In the genomic region with DNA sequence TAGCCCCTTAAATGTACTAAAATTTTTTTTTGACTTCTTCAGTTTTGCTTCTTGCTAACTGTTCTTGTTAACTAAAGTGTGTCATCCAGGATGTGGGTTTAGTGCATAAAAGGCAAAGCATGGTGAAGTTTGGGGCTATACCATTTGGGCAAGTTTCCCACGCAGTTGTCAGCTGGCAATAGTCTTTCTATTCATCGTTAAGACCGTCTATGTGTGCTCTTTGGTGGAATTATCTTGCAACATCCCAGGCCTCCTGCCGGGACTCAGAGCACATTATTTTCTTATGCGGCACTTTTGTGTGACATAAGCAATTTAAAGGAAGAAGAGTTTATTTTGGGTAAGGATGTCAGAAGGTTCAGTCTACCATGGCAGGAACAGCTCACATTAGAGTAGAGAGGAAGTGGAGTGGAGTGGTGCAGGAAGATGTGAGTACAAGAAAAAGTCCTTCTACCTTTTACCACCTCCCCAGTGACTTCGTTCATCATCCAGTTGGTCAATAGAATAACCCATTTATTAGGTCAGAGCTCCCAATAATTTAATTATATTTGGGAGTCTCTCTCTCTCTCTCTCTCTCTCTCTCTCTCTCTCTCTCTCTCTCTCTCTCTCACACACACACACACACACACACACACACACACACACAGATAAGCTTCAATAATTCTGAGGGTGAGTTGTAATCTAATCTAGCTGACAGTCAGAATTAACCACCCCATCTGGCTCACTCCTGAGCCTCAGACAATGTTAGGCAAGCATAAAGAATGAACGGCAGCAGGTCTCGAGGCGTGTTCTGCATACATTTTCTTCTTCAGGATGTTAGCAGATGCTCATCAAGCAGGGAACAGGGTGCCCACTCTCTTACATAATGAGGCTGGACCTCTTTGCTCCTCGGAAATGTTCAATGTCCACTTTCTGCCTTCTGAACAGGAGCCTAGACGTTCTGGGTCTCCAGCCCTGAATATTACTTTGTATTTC, we compare ENCODE assay signal across 16 mouse cellular contexts.
DNase-seq lines count a peak whose midpoint lies in the region; ATAC-seq lines count a peak whose summit lies in the region.
"Had no signal": no experiment of that assay in that cellular context is flagged by ENCODE, and none has a peak within 500 bp of the region (broad histone marks: within the 10 kb centered on the region; RNA-seq: fewer than 3 reads in every experiment).

No protein-coding gene starts in this region.

- WGBS in forebrain, embryonic 13.5 days, result 78% methylated on average over 11 of the region's 11 CpGs
- 67% methylated on average over 11 of the region's 11 CpGs for WGBS in forebrain, embryonic 16.5 days
- WGBS in midbrain, embryonic 11.5 days, result 80% methylated on average over 11 of the region's 11 CpGs

- peaks cover 12% of the 10 kb centered on the region for H3K4me1 ChIP-seq in forebrain, embryonic 13.5 days
- peaks cover 8% of the 10 kb centered on the region for H3K4me1 ChIP-seq in forebrain, embryonic 16.5 days (replicated peaks; ENCODE audit: control insufficient read depth, insufficient read depth, low read length)
- no peaks in the 10 kb centered on the region for H3K4me1 ChIP-seq in midbrain, embryonic 11.5 days (ENCODE audit: control insufficient read depth, insufficient read depth, low read length)
- H3K4me1 ChIP-seq: hindbrain, embryonic 12.5 days had no signal

- no peak overlapping the region for H3K9ac ChIP-seq in forebrain, embryonic 13.5 days
- no peak overlapping the region for H3K9ac ChIP-seq in forebrain, embryonic 16.5 days (replicated peaks; ENCODE audit: low read depth, low read length)
- no peak overlapping the region for H3K9ac ChIP-seq in midbrain, embryonic 11.5 days (ENCODE audit: low read length)
- H3K9ac ChIP-seq: forebrain, embryonic 15.5 days; hindbrain, embryonic 12.5 days; liver, postnatal 0 days had no signal

- no peak overlapping the region for H3K27ac ChIP-seq in forebrain, embryonic 13.5 days
- no peak overlapping the region for H3K27ac ChIP-seq in forebrain, embryonic 16.5 days (ENCODE audit: low read length)
- no peak overlapping the region for H3K27ac ChIP-seq in midbrain, embryonic 11.5 days (ENCODE audit: low read depth, low read length)
- H3K27ac ChIP-seq: forebrain, embryonic 15.5 days; hindbrain, embryonic 12.5 days had no signal

- intact Hi-C loops in gastrocnemius, postnatal 36 days (cut with DNase I), result no loop called here

- H3K4me2 ChIP-seq in forebrain, embryonic 13.5 days, result no peak overlapping the region
- H3K4me2 ChIP-seq in forebrain, embryonic 16.5 days (ENCODE audit: low read length), result no peak overlapping the region
- H3K4me2 ChIP-seq in midbrain, embryonic 11.5 days, result no peak overlapping the region
- H3K4me2 ChIP-seq: forebrain, embryonic 15.5 days; hindbrain, embryonic 12.5 days had no signal

- peak; percentile 25 to 55 for DNase-seq in spleen, adult 18-20 months
- DNase-seq in spleen, postnatal 14 days (ENCODE audit: low spot score in 2 of 2), result no peak
- peak; percentile 67 to 72 for DNase-seq in spleen, postnatal 36 days (ENCODE audit: low spot score in 2 of 2)
- DNase-seq in neural tube, embryonic 10.5 days (ENCODE audit: extremely low spot score, low spot score), result no peak
- no peak for DNase-seq in gastrocnemius, postnatal 36 days
- DNase-seq in midbrain, embryonic 11.5 days (ENCODE audit: low spot score, missing footprints), result no peak
- DNase-seq: cerebellum, adult 18-20 months; gastrocnemius, postnatal 25 days; kidney, adult 2 months; kidney, postnatal 4 days; liver, postnatal 0 days; right cerebral cortex, postnatal 4 days had no signal

- H3K27me3 ChIP-seq in forebrain, embryonic 13.5 days, result no peaks in the 10 kb centered on the region
- H3K27me3 ChIP-seq in forebrain, embryonic 16.5 days (replicated peaks; ENCODE audit: control insufficient read depth, insufficient read depth, low read length), result no peaks in the 10 kb centered on the region
- no peaks in the 10 kb centered on the region for H3K27me3 ChIP-seq in midbrain, embryonic 11.5 days (ENCODE audit: control insufficient read depth, insufficient read depth, low read length)
- H3K27me3 ChIP-seq: forebrain, embryonic 15.5 days; hindbrain, embryonic 12.5 days had no signal

- H3K4me3 ChIP-seq in forebrain, embryonic 13.5 days, result no peak overlapping the region
- H3K4me3 ChIP-seq in forebrain, embryonic 16.5 days (replicated peaks; ENCODE audit: low read length), result no peak overlapping the region
- H3K4me3 ChIP-seq in midbrain, embryonic 11.5 days (ENCODE audit: low read depth, low read length), result no peak overlapping the region
- H3K4me3 ChIP-seq: forebrain, embryonic 15.5 days; hindbrain, embryonic 12.5 days had no signal

- no peaks in the 10 kb centered on the region for H3K36me3 ChIP-seq in forebrain, embryonic 13.5 days (ENCODE audit: poor library complexity, severe bottlenecking)
- H3K36me3 ChIP-seq in forebrain, embryonic 16.5 days (ENCODE audit: control insufficient read depth, insufficient read depth), result no peaks in the 10 kb centered on the region
- no peaks in the 10 kb centered on the region for H3K36me3 ChIP-seq in midbrain, embryonic 11.5 days (ENCODE audit: control insufficient read depth, insufficient read depth, low read length)
- H3K36me3 ChIP-seq: forebrain, embryonic 15.5 days; hindbrain, embryonic 12.5 days had no signal

- H3K9me3 ChIP-seq in forebrain, embryonic 13.5 days (replicated peaks), result no peaks in the 10 kb centered on the region
- no peaks in the 10 kb centered on the region for H3K9me3 ChIP-seq in forebrain, embryonic 16.5 days (ENCODE audit: control insufficient read depth, low read length)
- H3K9me3 ChIP-seq in midbrain, embryonic 11.5 days (ENCODE audit: control insufficient read depth, low read length), result no peaks in the 10 kb centered on the region
- H3K9me3 ChIP-seq: forebrain, embryonic 15.5 days; hindbrain, embryonic 12.5 days had no signal

- 0 out of 2 replicates have a peak, but pooled peaks have one; percentile 33 for ATAC-seq in forebrain, embryonic 13.5 days
- ATAC-seq in forebrain, embryonic 16.5 days, result no peak
- ATAC-seq in midbrain, embryonic 11.5 days (ENCODE audit: low FRiP score), result no peak
- ATAC-seq: forebrain, embryonic 15.5 days; liver, postnatal 0 days had no signal

Comparison
In these comparisons a context has a peak if more than half of its experiments do, and no peak if none do; other contexts are left out.
1. DNase-seq: peak in spleen, adult 18-20 months (2 of 2) and spleen, postnatal 36 days (2 of 2); none in spleen, postnatal 14 days (0 of 2), neural tube, embryonic 10.5 days (single experiment), gastrocnemius, postnatal 36 days (0 of 2) and midbrain, embryonic 11.5 days (single experiment).